Mouse (Mus musculus): Measurements from ENCODE around the gene Grk5.

- no peak for TF ChIP-seq CTCF (IDR thresholded peaks at IDR 0.05; ENCODE audit: low read depth, low read length)
- TF ChIP-seq POLR2A (IDR thresholded peaks at IDR 0.05; ENCODE audit: borderline replicate concordance, low read depth, low read length) = no peak
These were observed 110.1 kb downstream of the Grk5 start for GRCm38 (mm10) chr19:60999652-61000051.

Data from bone marrow macrophage, adult 2 months (primary cell).